13 mouse cellular contexts compared by ENCODE assay signal in the genomic region with DNA sequence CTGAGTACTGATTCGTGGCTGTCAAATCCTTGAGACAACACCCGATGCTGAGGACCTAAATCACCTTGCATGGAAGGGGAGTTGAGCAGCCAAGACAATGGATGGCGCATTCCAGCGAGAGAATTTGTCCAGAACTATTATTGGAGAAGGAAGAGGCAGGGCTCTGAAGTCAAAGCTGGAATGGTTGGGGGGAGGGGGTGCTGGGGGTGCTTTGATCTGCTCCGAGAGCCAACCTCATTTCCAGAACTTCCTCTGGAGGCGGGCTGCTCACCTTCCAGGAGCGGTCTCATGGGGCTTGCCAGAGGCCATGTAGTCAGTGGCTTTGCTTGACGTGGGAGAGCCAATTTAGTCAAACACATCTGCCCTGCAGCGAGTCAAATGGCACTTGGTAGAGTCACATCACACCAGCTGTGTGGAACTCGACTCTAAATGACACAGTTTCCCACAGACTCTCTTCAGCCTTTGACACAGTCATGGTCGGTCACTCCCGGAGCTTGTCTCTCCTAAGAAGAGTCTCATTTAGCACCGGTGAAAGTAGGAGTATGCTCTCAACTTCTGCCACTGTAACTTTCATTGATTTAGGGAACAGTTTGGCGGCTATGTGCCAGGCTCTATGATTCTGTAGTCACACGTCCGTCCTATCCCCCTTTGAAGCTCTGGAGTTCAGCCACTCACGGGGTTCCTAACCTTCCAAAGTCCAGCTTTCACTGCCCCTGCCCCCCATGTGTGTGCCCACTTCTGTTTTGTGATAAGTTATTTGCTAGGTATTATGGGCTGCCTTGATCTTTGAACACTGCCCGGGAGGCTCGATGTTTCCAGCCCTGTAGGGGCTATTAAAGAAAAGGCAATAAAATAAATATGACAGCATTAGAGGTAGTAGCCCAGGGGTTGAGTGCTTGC. TPM values are rescaled to one million over a fixed set of nuclear protein-coding genes. Genes with fewer than 3 reads are reported as not detected.
DNase-seq lines count a peak whose midpoint lies in the region; ATAC-seq and TF ChIP-seq lines count a peak whose summit lies in the region.
"Had no signal": no experiment of that assay in that cellular context is flagged by ENCODE, and none has a peak within 500 bp of the region (broad histone marks: within the 10 kb centered on the region; RNA-seq: fewer than 3 reads in every experiment).

No protein-coding gene starts in this region.

- DNase-seq in embryo, embryonic 11 days = peak; percentile 19
- DNase-seq in embryo, embryonic 10 days (ENCODE audit: low spot score) = no peak
- peak; percentile 34 for DNase-seq in ES-E14 (ENCODE audit: low read depth, low spot score)
- DNase-seq in limb, embryonic 10.5 days (ENCODE audit: low spot score) = peak; percentile 40
- DNase-seq in thymus, postnatal 0 days (ENCODE audit: low spot score) = no peak
- DNase-seq in ovary, postnatal 36 days (ENCODE audit: low spot score) = no peak
- no peak for DNase-seq in cerebellum, postnatal 10 days

- no peak overlapping the region for H3K9ac ChIP-seq in ES-E14 (ENCODE audit: insufficient read depth, low read depth, low read length, poor library complexity, severe bottlenecking)
- no peak overlapping the region; the same call in 1 of the 2 replicates for H3K9ac ChIP-seq in intestine, embryonic 16.5 days (ENCODE audit: low read depth, low read length)
- H3K9ac ChIP-seq: embryonic facial prominence, embryonic 15.5 days; limb, embryonic 13.5 days; neural tube, embryonic 15.5 days had no signal

- no peaks in the 10 kb centered on the region for H3K27me3 ChIP-seq in intestine, embryonic 16.5 days (replicated peaks; ENCODE audit: control insufficient read depth, insufficient read depth, low read length)
- H3K27me3 ChIP-seq in limb, embryonic 10.5 days (ENCODE audit: low read depth, poor library complexity, severe bottlenecking) = no peaks in the 10 kb centered on the region
- H3K27me3 ChIP-seq: embryonic facial prominence, embryonic 15.5 days; limb, embryonic 13.5 days; neural tube, embryonic 15.5 days had no signal

- H3K4me2 ChIP-seq in intestine, embryonic 16.5 days (ENCODE audit: low read depth, low read length) = peak overlapping the region; percentile 28; the same call in 1 of the 2 replicates
- H3K4me2 ChIP-seq: embryonic facial prominence, embryonic 15.5 days; limb, embryonic 13.5 days; midbrain, embryonic 11.5 days; neural tube, embryonic 15.5 days had no signal

- no peak overlapping the region for H3K4me3 ChIP-seq in ES-E14 (ENCODE audit: insufficient read depth in 1 of 2, low read depth in 1 of 2, low read length in 2 of 2, poor library complexity in 1 of 2, severe bottlenecking in 1 of 2)
- no peak overlapping the region for H3K4me3 ChIP-seq in intestine, embryonic 16.5 days (ENCODE audit: low read length)
- H3K4me3 ChIP-seq in limb, embryonic 10.5 days = no peak overlapping the region
- H3K4me3 ChIP-seq: embryonic facial prominence, embryonic 15.5 days; limb, embryonic 13.5 days; neural tube, embryonic 15.5 days had no signal

- WGBS in intestine, embryonic 16.5 days = 56% methylated on average over 19 of the region's 19 CpGs
- WGBS in limb, embryonic 10.5 days = 56% methylated on average over 19 of the region's 19 CpGs

- no peaks in the 10 kb centered on the region for H3K4me1 ChIP-seq in ES-E14 (ENCODE audit: control insufficient read depth in 2 of 2, insufficient read depth in 2 of 2, low read length in 2 of 2, poor library complexity in 1 of 2)
- peaks cover 15% of the 10 kb centered on the region for H3K4me1 ChIP-seq in intestine, embryonic 16.5 days (ENCODE audit: control insufficient read depth, insufficient read depth, low read length)
- H3K4me1 ChIP-seq in limb, embryonic 10.5 days = peaks cover 19% of the 10 kb centered on the region
- H3K4me1 ChIP-seq: embryonic facial prominence, embryonic 15.5 days; neural tube, embryonic 15.5 days had no signal

- no peaks in the 10 kb centered on the region for H3K9me3 ChIP-seq in ES-E14 (ENCODE audit: control insufficient read depth, insufficient read depth, low read depth, low read length)
- H3K9me3 ChIP-seq in intestine, embryonic 16.5 days (ENCODE audit: control insufficient read depth, low read length) = no peaks in the 10 kb centered on the region
- no peaks in the 10 kb centered on the region for H3K9me3 ChIP-seq in limb, embryonic 10.5 days (replicated peaks)
- H3K9me3 ChIP-seq: embryonic facial prominence, embryonic 15.5 days; limb, embryonic 13.5 days; neural tube, embryonic 15.5 days had no signal

- no peak overlapping the region for H3K27ac ChIP-seq in ES-E14 (ENCODE audit: insufficient read depth, low read depth, low read length, poor library complexity, severe bottlenecking)
- peak overlapping the region; percentile 71 for H3K27ac ChIP-seq in intestine, embryonic 16.5 days (ENCODE audit: low read length)
- peak overlapping the region; percentile 15; the same call in 1 of the 2 replicates for H3K27ac ChIP-seq in limb, embryonic 10.5 days
- H3K27ac ChIP-seq: embryonic facial prominence, embryonic 15.5 days; limb, embryonic 13.5 days; neural tube, embryonic 15.5 days had no signal

- H3K36me3 ChIP-seq in ES-E14 (ENCODE audit: control insufficient read depth, insufficient read depth, low read length, poor library complexity, severe bottlenecking) = no peaks in the 10 kb centered on the region
- no peaks in the 10 kb centered on the region for H3K36me3 ChIP-seq in intestine, embryonic 16.5 days (ENCODE audit: control insufficient read depth, insufficient read depth, low read length)
- no peaks in the 10 kb centered on the region for H3K36me3 ChIP-seq in limb, embryonic 10.5 days
- H3K36me3 ChIP-seq: embryonic facial prominence, embryonic 15.5 days; limb, embryonic 13.5 days; neural tube, embryonic 15.5 days had no signal

- in situ Hi-C loops in ES-E14 (cut with MboI; ENCODE audit: low sequenced_read_pairs in 2 of 2, unreplicated experiment in 2 of 2) = no loop called here

- ATAC-seq in intestine, embryonic 16.5 days = peak; percentile 89

TF ChIP-seq in ES-E14, 5 proteins besides CTCF, POLR2A, EP300 and RAD21:
- TF ChIP-seq CHD2 (IDR thresholded peaks at IDR 0.05; ENCODE audit: low read depth, low read length) (no peak), ZNF384 (IDR thresholded peaks at IDR 0.05; ENCODE audit: low read depth, low read length) (no peak), MAFK (IDR thresholded peaks at IDR 0.05; ENCODE audit: insufficient read depth, low read depth, low read length) (no peak), HCFC1 (IDR thresholded peaks at IDR 0.05; ENCODE audit: borderline replicate concordance, insufficient read depth, low read length) (no peak), ZC3H11A (IDR thresholded peaks at IDR 0.05; ENCODE audit: borderline replicate concordance, low read depth, low read length) (no peak)

RNA-seq across cellular contexts. Expression of a gene that starts 38.8 kb away (rescaled TPM):
- 5.9 and 6.7 TPM in 2 replicates for total RNA-seq in ES-E14 (2012; rRNA removed)
- 3.8 and 5.5 TPM in 2 replicates for polyA plus RNA-seq in intestine, embryonic 16.5 days (2015; fragmentation: Nextera tagmentation; extraction: Ambion mirVana)
- 0.41 and 0.93 TPM in 2 replicates for polyA plus RNA-seq in limb, embryonic 10.5 days (2016; fragmentation: Nextera tagmentation; extraction: Ambion mirVana)
- 0.17 and 0.25 TPM in 2 replicates for polyA plus RNA-seq in thymus, postnatal 0 days (2015; fragmentation: Nextera tagmentation; extraction: Ambion mirVana)
- total RNA-seq: granulocyte monocyte progenitor cell, adult 5-6 weeks had no signal

RNA-seq across cellular contexts. Expression of a gene that starts 39.2 kb away (rescaled TPM):
- 87.3 and 95.1 TPM in 2 replicates for total RNA-seq in ES-E14 (2012; rRNA removed)
- polyA plus RNA-seq in intestine, embryonic 16.5 days (2015; fragmentation: Nextera tagmentation; extraction: Ambion mirVana) = 163 TPM in 2 replicates
- polyA plus RNA-seq in limb, embryonic 10.5 days (2016; fragmentation: Nextera tagmentation; extraction: Ambion mirVana) = 109 and 112 TPM in 2 replicates
- polyA plus RNA-seq in thymus, postnatal 0 days (2015; fragmentation: Nextera tagmentation; extraction: Ambion mirVana) = 83.8 and 92.9 TPM in 2 replicates

RNA-seq across cellular contexts. Expression of a gene that starts 39.3 kb away (rescaled TPM):
- total RNA-seq in ES-E14 (2012; rRNA removed) = 17.1 and 18.6 TPM in 2 replicates
- 8.2 and 10.3 TPM in 2 replicates for polyA plus RNA-seq in intestine, embryonic 16.5 days (2015; fragmentation: Nextera tagmentation; extraction: Ambion mirVana)
- 18.9 and 22.4 TPM in 2 replicates for polyA plus RNA-seq in limb, embryonic 10.5 days (2016; fragmentation: Nextera tagmentation; extraction: Ambion mirVana)
- polyA plus RNA-seq in thymus, postnatal 0 days (2015; fragmentation: Nextera tagmentation; extraction: Ambion mirVana) = 8.7 and 10.6 TPM in 2 replicates

Comparison
In these comparisons a context has a peak if more than half of its experiments do, and no peak if none do; other contexts are left out.
1. DNase-seq: peak in embryo, embryonic 11 days (single experiment), ES-E14 (single experiment) and limb, embryonic 10.5 days (single experiment); none in embryo, embryonic 10 days (single experiment), thymus, postnatal 0 days (single experiment), ovary, postnatal 36 days (single experiment) and cerebellum, postnatal 10 days (0 of 2).